Mouse (Mus musculus): ENCODE results near the gene Foxi2.

DNA sequence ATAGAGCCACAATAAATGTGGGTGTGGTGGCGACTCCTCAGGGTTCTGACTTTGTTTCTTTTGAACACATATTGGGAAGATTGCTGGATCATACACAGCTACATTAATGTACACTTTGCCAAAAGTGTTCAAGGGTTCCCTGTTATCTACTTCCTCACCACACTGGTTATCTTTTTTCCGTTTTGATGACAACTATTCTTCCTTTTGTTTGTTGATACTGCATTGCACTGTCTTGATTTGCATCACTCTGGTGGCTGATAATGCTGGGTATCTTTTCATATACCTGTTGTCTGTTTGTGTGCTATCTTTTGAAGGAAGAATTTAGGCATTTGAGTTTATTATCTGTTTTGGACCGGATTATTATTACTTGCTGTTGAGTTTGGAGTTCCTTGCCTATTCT, 3.3 kb upstream of the Foxi2 start:
- TF ChIP-seq CTCF (IDR thresholded peaks at IDR 0.05; ENCODE audit: extremely low read depth, insufficient read length, insufficient replicate concordance, low read depth, low read length) (no peak), POLR2A (IDR thresholded peaks at IDR 0.05; ENCODE audit: low read depth, low read length) (no peak)
